Mouse (Mus musculus) embryonic facial prominence, embryonic 11.5 days (tissue): ENCODE data around the gene Tubb3. TPM values are rescaled to one million over a fixed set of nuclear protein-coding genes. Genes with fewer than 3 reads are reported as not detected.
"Not testable (repeated sequence)": the region's sequence is repeated elsewhere in the genome, so short reads cannot be mapped to it uniquely, and the experiment has no call there.

Source experiments
- ATAC-seq: fragments of 200-750 bp; cut with Nextera tagmentation; replicated peaks from 2 replicates; pipeline ENCODE4 v1.8.0; 2017; ENCODE audit warnings: low read depth; ENCODE audit not compliant: insufficient number of reproducible peaks, low FRiP score, low TSS enrichment
- DNase-seq: peaks from one replicate; pipeline ENCODE4 v3.0.0-alpha.2; 2015; ENCODE audit warnings: low spot score
- H3K27ac ChIP-seq: fragments of 300-500 bp; sonication (generic); replicated peaks from 2 replicates; pipeline ENCODE4 v1.5.1; 2014; ENCODE audit warnings: mild to moderate bottlenecking, low read depth, low read length, control low read depth
- H3K27me3 ChIP-seq: fragments of 300-500 bp; sonication (generic); 2 replicates; pipeline ENCODE4 v1.6.1; 2014; ENCODE audit warnings: mild to moderate bottlenecking, low read length, moderate library complexity, mixed read lengths; ENCODE audit not compliant: control insufficient read depth, insufficient read depth
- H3K36me3 ChIP-seq: fragments of 300-500 bp; sonication (generic); replicated peaks from 2 replicates; pipeline ENCODE4 v1.6.1; 2014; ENCODE audit warnings: low read depth, mild to moderate bottlenecking, low read length, moderate library complexity, mixed read lengths; ENCODE audit not compliant: control insufficient read depth, insufficient read depth
- H3K4me1 ChIP-seq: fragments of 300-500 bp; sonication (generic); 2 replicates; pipeline ENCODE4 v1.6.1; 2014; ENCODE audit warnings: low read length, mixed read lengths; ENCODE audit not compliant: control insufficient read depth, insufficient read depth
- H3K4me2 ChIP-seq: fragments of 300-500 bp; sonication (generic); 2 replicates; pipeline ENCODE4 v1.6.1; 2014; ENCODE audit warnings: low read depth, mild to moderate bottlenecking, control low read depth, low read length, moderate library complexity
- H3K4me3 ChIP-seq: fragments of 300-500 bp; sonication (generic); 2 replicates; pipeline ENCODE4 v1.5.1; 2014; ENCODE audit warnings: low read depth, low read length, control low read depth
- H3K9ac ChIP-seq: fragments of 300-500 bp; sonication (generic); replicated peaks from 2 replicates; pipeline ENCODE4 v1.6.1; 2014; ENCODE audit warnings: mild to moderate bottlenecking, control low read depth, low read length
- H3K9me3 ChIP-seq: fragments of 300-500 bp; sonication (generic); replicated peaks from 2 replicates; pipeline ENCODE4 v1.6.1; 2016; ENCODE audit warnings: mild to moderate bottlenecking, low read length, inconsistent platforms, mixed read lengths; ENCODE audit not compliant: control insufficient read depth
- WGBS: fragments of 180-500 bp; shearing (Covaris S2); extraction: QIAGEN DNeasy Blood & Tissue Kit; methylation state at CpG from one replicate; pipeline ENCODE4 v1.1.7; 2014; 5-methylcytosine and 5-hydroxymethylcytosine counted together
- polyA plus RNA-seq: library from polyadenylated mRNA; unstranded; fragments of >200 nt; fragmentation: Nextera tagmentation; extraction: Ambion mirVana; gene quantifications from 2 replicates; pipeline ENCODE4 v1.2.1, GENCODE M21; 2014

Tubb3 gene
- polyA plus RNA-seq, 1 experiment from 2014 or later: 199 TPM

- H3K36me3 ChIP-seq, H3K9ac ChIP-seq, H3K4me2 ChIP-seq, H3K27ac ChIP-seq, H3K4me1 ChIP-seq, H3K4me3 ChIP-seq, DNase-seq, H3K9me3 ChIP-seq, ATAC-seq: not testable (repeated sequence)
- H3K27me3 ChIP-seq: peaks cover 35% of the 10 kb centered on the region
- WGBS: 87% methylated on average over 5 of the region's 5 CpGs
Measured at GRCm38 (mm10) chr8:123414997-123415696, 3.9 kb downstream of the Tubb3 start.

- no peak for ATAC-seq
- Histone ChIP-seq H3K4me2 (no peak overlapping the region), H3K27me3 (peaks cover 27% of the 10 kb centered on the region), H3K9me3 (no peaks in the 10 kb centered on the region), H3K4me1 (no peaks in the 10 kb centered on the region), H3K27ac (no peak overlapping the region), H3K36me3 (no peaks in the 10 kb centered on the region), H3K9ac (no peak overlapping the region), H3K4me3 (no peak overlapping the region)
- DNase-seq: no peak
- 77% methylated on average over 8 of the region's 8 CpGs for WGBS
Measured at GRCm38 (mm10) chr8:123415967-123416943, 5.0 kb downstream of the Tubb3 start.

- no peaks in the 10 kb centered on the region for H3K9me3 ChIP-seq
- 78% methylated on average over 8 of the region's 8 CpGs for WGBS
- no peak overlapping the region for H3K27ac ChIP-seq
- DNase-seq: no peak
- no peaks in the 10 kb centered on the region for H3K4me1 ChIP-seq
- H3K9ac ChIP-seq: no peak overlapping the region
- no peak overlapping the region for H3K4me2 ChIP-seq
- H3K36me3 ChIP-seq: no peaks in the 10 kb centered on the region
- no peak for ATAC-seq
- H3K4me3 ChIP-seq: no peak overlapping the region
- H3K27me3 ChIP-seq: peaks cover 19% of the 10 kb centered on the region
Measured at GRCm38 (mm10) chr8:123416944-123417555, 5.8 kb downstream of the Tubb3 start.

GRCm38 (mm10) chr8:123419711-123420110 lies 8.5 kb downstream of the Tubb3 start:
- H3K4me3 ChIP-seq: no peak overlapping the region
- no peaks in the 10 kb centered on the region for H3K4me1 ChIP-seq
- DNase-seq: no peak
- 92% methylated on average over 4 of the region's 4 CpGs for WGBS
- ATAC-seq: no peak
- H3K27ac ChIP-seq: no peak overlapping the region
- no peak overlapping the region for H3K4me2 ChIP-seq
- H3K36me3 ChIP-seq: no peaks in the 10 kb centered on the region
- H3K9me3 ChIP-seq: no peaks in the 10 kb centered on the region
- no peak overlapping the region for H3K9ac ChIP-seq
- H3K27me3 ChIP-seq: no peaks in the 10 kb centered on the region

GRCm38 (mm10) chr8:123420525-123421281 lies 9.5 kb downstream of the Tubb3 start:
- no peaks in the 10 kb centered on the region for H3K27me3 ChIP-seq
- no peak overlapping the region for H3K9ac ChIP-seq
- 92% methylated on average over 34 of the region's 34 CpGs for WGBS
- H3K4me3 ChIP-seq: no peak overlapping the region
- H3K36me3 ChIP-seq: no peaks in the 10 kb centered on the region
- no peak overlapping the region for H3K4me2 ChIP-seq
- no peaks in the 10 kb centered on the region for H3K4me1 ChIP-seq
- H3K27ac ChIP-seq: no peak overlapping the region
- DNase-seq (no peak), ATAC-seq (no peak)
- H3K9me3 ChIP-seq: no peaks in the 10 kb centered on the region

GRCm38 (mm10) chr8:123421325-123421724 lies 10.1 kb downstream of the Tubb3 start:
- no peak overlapping the region for H3K27ac ChIP-seq
- ATAC-seq (no peak), DNase-seq (no peak)
- no peak overlapping the region for H3K9ac ChIP-seq
- no peak overlapping the region for H3K4me3 ChIP-seq
- no peak overlapping the region for H3K4me2 ChIP-seq
- H3K27me3 ChIP-seq: no peaks in the 10 kb centered on the region
- no peaks in the 10 kb centered on the region for H3K36me3 ChIP-seq
- no peaks in the 10 kb centered on the region for H3K4me1 ChIP-seq
- 91% methylated on average over 19 of the region's 19 CpGs for WGBS
- no peaks in the 10 kb centered on the region for H3K9me3 ChIP-seq

GRCm38 (mm10) chr8:123422056-123422780 lies 11.0 kb downstream of the Tubb3 start:
- Histone ChIP-seq H3K27me3 (no peaks in the 10 kb centered on the region), H3K4me2 (no peak overlapping the region), H3K36me3 (no peaks in the 10 kb centered on the region), H3K4me1 (no peaks in the 10 kb centered on the region), H3K27ac (no peak overlapping the region), H3K9me3 (no peaks in the 10 kb centered on the region), H3K9ac (no peak overlapping the region), H3K4me3 (no peak overlapping the region)
- 19% methylated on average over 17 of the region's 17 CpGs for whole genome bisulfite sequencing
- no peak; the same call in 1 of the 2 replicates for ATAC-seq
- DNase-seq: peak; percentile 84
